Mouse (Mus musculus): ENCODE results near the gene Ppm1h.

GRCm38 (mm10) chr10:122705457-122705856 is 26.9 kb downstream of the Ppm1h start:
- no peak for TF ChIP-seq ZC3H11A (IDR thresholded peaks at IDR 0.05; ENCODE audit: low read depth, low read length)
- TF ChIP-seq CTCF (IDR thresholded peaks at IDR 0.05 in 2 of 3, conservative IDR thresholded peaks at IDR 0.05 in 1 of 3; ENCODE audit: control insufficient read depth in 1 of 3, insufficient read depth in 1 of 3, low read depth in 2 of 3, low read length in 3 of 3, poor library complexity in 1 of 3, severe bottlenecking in 1 of 3), result no peak
- no peak for TF ChIP-seq KAT2A (conservative IDR thresholded peaks at IDR 0.05; ENCODE audit: low read depth, low read length)
- no peak for TF ChIP-seq TAL1 (IDR thresholded peaks at IDR 0.05; ENCODE audit: low read length)
- TF ChIP-seq GATA1 (IDR thresholded peaks at IDR 0.05; ENCODE audit: low read depth, low read length), result no peak
- no peak for TF ChIP-seq POLR2A (IDR thresholded peaks at IDR 0.05; ENCODE audit: control insufficient read depth in 1 of 2, insufficient read depth in 1 of 2, low read depth in 1 of 2, low read length in 2 of 2, poor library complexity in 1 of 2)
- TF ChIP-seq EP300 (IDR thresholded peaks at IDR 0.05; ENCODE audit: low read depth in 1 of 2, low read length in 2 of 2), result no peak
- no peak for TF ChIP-seq MXI1 (IDR thresholded peaks at IDR 0.05; ENCODE audit: low read depth, low read length)
- TF ChIP-seq HCFC1 (IDR thresholded peaks at IDR 0.05; ENCODE audit: low read depth, low read length), result no peak
